Mouse (Mus musculus) central nervous system, embryonic 14 days (tissue): ENCODE results near the gene Tmigd3. TPM values are rescaled to one million over a fixed set of nuclear protein-coding genes. Genes with fewer than 3 reads are reported as not detected.

Experiments used
- polyA plus RNA-seq: library from polyadenylated mRNA; depleted of rRNA; stranded (reverse); fragments of >200 nt; gene quantifications from 2 replicates; pipeline ENCODE4 v1.2.3, GENCODE M21; 2012; rRNA removed

Tmigd3 gene
- polyA plus RNA-seq, result 0.16 TPM in 1 of 2 replicates, not detected in the other

DNA sequence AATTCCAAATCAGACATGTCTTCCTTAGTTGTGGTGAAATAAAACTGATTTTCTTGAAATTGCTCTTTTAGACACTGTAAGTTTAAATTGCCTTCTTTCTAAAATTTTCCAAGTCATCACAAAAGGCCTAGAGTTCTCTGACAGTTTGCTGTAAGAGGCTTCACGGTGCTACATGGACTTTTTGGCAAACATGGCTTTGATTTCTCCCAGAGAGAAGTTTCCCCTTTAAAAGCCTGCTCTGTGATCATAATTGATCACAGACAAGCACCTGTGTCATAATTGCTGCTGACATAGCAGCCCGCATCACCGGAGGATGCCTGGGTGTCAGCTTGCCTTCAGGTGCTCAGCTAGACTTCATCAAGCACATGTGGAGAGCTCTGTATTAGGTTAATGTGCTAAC lies at the start of gene Tmigd3, which contains the start of gene Adora3:
Tmigd3 (plus strand) TSS at position 346 of the 400 bp plus-strand sequence.
Adora3 (plus strand) TSS at position 301 of the 400 bp plus-strand sequence.

GRCm38 (mm10) chr3:105932240-105933071 lies 61.8 kb downstream of the Tmigd3 start, which contains the start of gene I830077J02Rik:
Gene I830077J02Rik, minus strand, starts transcription at chr3:105932664.

GRCm38 (mm10) chr3:105958974-105959580 lies 88.4 kb downstream of the Tmigd3 start, which contains the start of gene Wdr77:
Gene Wdr77, plus strand, starts transcription at chr3:105959369.

GRCm38 (mm10) chr3:105959999-105960398 lies 89.3 kb downstream of the Tmigd3 start, which contains the start of gene Atp5f1:
Gene Atp5f1, minus strand, starts transcription at chr3:105960099.

DNA sequence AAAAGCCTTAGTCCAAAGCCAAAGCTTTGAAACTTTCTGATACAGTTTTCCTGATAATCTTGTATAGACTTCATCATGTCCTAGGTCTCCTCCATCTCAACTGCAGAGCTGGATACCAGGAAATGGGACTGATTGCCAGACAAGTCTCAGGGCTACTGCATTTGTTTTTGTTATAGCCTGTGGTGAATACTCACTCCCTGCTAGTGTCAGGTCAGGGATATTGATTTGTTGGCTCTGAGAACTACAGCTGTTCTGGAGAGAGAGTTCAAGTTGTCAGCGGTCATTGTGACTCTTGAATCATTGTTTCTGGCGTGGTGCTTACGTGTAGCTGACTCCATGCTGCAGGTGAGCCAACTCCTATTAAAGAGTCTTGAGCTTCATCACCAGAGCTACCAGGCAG lies 102.7 kb downstream of the Tmigd3 start, which contains the start of gene Ovgp1:
Ovgp1 (plus strand) TSS at position 301 of the 400 bp plus-strand sequence.

Other genes starting within 250 kb of the Tmigd3 start
- gene Ddx20, start 183.3 kb upstream of the Tmigd3 start, polyA plus RNA-seq, result 19.4 and 21.2 TPM in 2 replicates
- 4.4 and 6.0 TPM in 2 replicates for gene Inka2, start 166.3 kb upstream of the Tmigd3 start, polyA plus RNA-seq
- 42.0 and 45.6 TPM in 2 replicates for gene Rap1a, start 69.6 kb upstream of the Tmigd3 start, polyA plus RNA-seq
- gene Adora3, start within 50 bp of the Tmigd3 start, polyA plus RNA-seq, result 0.22 and 0.30 TPM in 2 replicates
- 0.50 and 0.61 TPM in 2 replicates for gene I830077J02Rik, start 61.8 kb downstream of the Tmigd3 start, polyA plus RNA-seq
- gene Wdr77, start 88.5 kb downstream of the Tmigd3 start, polyA plus RNA-seq, result 65.3 and 74.5 TPM in 2 replicates
- 306 and 320 TPM in 2 replicates for gene Atp5f1, start 89.2 kb downstream of the Tmigd3 start, polyA plus RNA-seq
- gene Ovgp1, start 102.8 kb downstream of the Tmigd3 start, polyA plus RNA-seq, result 13.5 and 14.0 TPM in 2 replicates
- gene Pifo, start 143.7 kb downstream of the Tmigd3 start, polyA plus RNA-seq, result 3.2 and 4.1 TPM in 2 replicates
- gene Chil5, start 161.9 kb downstream of the Tmigd3 start, polyA plus RNA-seq, result not detected in 2 replicates
- 1.2 and 1.3 TPM in 2 replicates for gene Chia1, start 242.3 kb downstream of the Tmigd3 start, polyA plus RNA-seq